Mouse (Mus musculus) midbrain, embryonic 15.5 days (tissue): ENCODE measurements around the gene Snrnp35. TPM values are rescaled to one million over a fixed set of nuclear protein-coding genes. Genes with fewer than 3 reads are reported as not detected.
"Not testable (repeated sequence)": the region's sequence is repeated elsewhere in the genome, so short reads cannot be mapped to it uniquely, and the experiment has no call there.

Experiments used
- ATAC-seq: fragments of 200-750 bp; cut with Nextera tagmentation; replicated peaks from 2 replicates; pipeline ENCODE4 v1.8.0; 2017; ENCODE audit warnings: moderate TSS enrichment
- H3K27ac ChIP-seq: fragments of 300-500 bp; sonication (generic); 2 replicates; pipeline ENCODE4 v1.5.1; 2015; ENCODE audit warnings: mild to moderate bottlenecking, inconsistent platforms
- H3K27me3 ChIP-seq: fragments of 300-500 bp; sonication (generic); replicated peaks from 2 replicates; pipeline ENCODE4 v1.6.1; 2015; ENCODE audit warnings: inconsistent platforms
- H3K36me3 ChIP-seq: fragments of 300-500 bp; sonication (generic); replicated peaks from 2 replicates; pipeline ENCODE4 v1.6.1; 2015; ENCODE audit warnings: inconsistent platforms
- H3K4me1 ChIP-seq: fragments of 300-500 bp; sonication (generic); 2 replicates; pipeline ENCODE4 v1.6.1; 2015; ENCODE audit warnings: inconsistent platforms
- H3K4me2 ChIP-seq: fragments of 300-500 bp; sonication (generic); 2 replicates; pipeline ENCODE4 v1.6.1; 2015; ENCODE audit warnings: inconsistent platforms, mild to moderate bottlenecking, moderate library complexity
- H3K4me3 ChIP-seq: fragments of 300-500 bp; sonication (generic); 2 replicates; pipeline ENCODE4 v1.5.1; 2015; ENCODE audit warnings: mild to moderate bottlenecking, inconsistent platforms
- H3K9ac ChIP-seq: fragments of 300-500 bp; sonication (generic); 2 replicates; pipeline ENCODE4 v1.6.1; 2015; ENCODE audit warnings: mild to moderate bottlenecking, inconsistent platforms
- H3K9me3 ChIP-seq: fragments of 300-500 bp; sonication (generic); 2 replicates; pipeline ENCODE4 v1.6.1; 2016; ENCODE audit warnings: inconsistent platforms
- WGBS: fragments of 180-500 bp; shearing (Covaris S2); methylation state at CpG from one replicate; pipeline ENCODE4 v1.1.7; 2015; ENCODE audit warnings: mixed read lengths; 5-methylcytosine and 5-hydroxymethylcytosine counted together
- polyA plus RNA-seq: library from polyadenylated mRNA; unstranded; fragments of >200 nt; fragmentation: Nextera tagmentation; extraction: Ambion mirVana; gene quantifications from 2 replicates; pipeline ENCODE4 v1.2.1, GENCODE M21; 2015

The Snrnp35 gene
- polyA plus RNA-seq, 1 experiment from 2014 or later = 18.9 TPM

GRCm38 (mm10) chr5:124495547-124495946 is 12.6 kb downstream of the Snrnp35 start:
- Histone ChIP-seq H3K9ac (no peak overlapping the region), H3K27ac (no peak overlapping the region), H3K4me3 (no peak overlapping the region), H3K9me3 (no peaks in the 10 kb centered on the region), H3K4me1 (no peaks in the 10 kb centered on the region), H3K27me3 (no peaks in the 10 kb centered on the region), H3K4me2 (no peak overlapping the region), H3K36me3 (peaks cover 9% of the 10 kb centered on the region; the same call in 1 of the 2 replicates)
- ATAC-seq = no peak
- WGBS = 59% methylated on average over 7 of the region's 7 CpGs

- no peak overlapping the region for H3K27ac ChIP-seq
- H3K4me2 ChIP-seq = no peak overlapping the region
- ATAC-seq = no peak
- H3K9me3 ChIP-seq = no peaks in the 10 kb centered on the region
- H3K36me3 ChIP-seq = peaks cover 9% of the 10 kb centered on the region; the same call in 1 of the 2 replicates
- WGBS = 81% methylated on average over 15 of the region's 15 CpGs
- no peaks in the 10 kb centered on the region for H3K27me3 ChIP-seq
- no peak overlapping the region for H3K9ac ChIP-seq
- no peak overlapping the region for H3K4me3 ChIP-seq
- H3K4me1 ChIP-seq = no peaks in the 10 kb centered on the region
Measured at GRCm38 (mm10) chr5:124496614-124497514, 13.9 kb downstream of the Snrnp35 start.

- ATAC-seq = no peak
- Histone ChIP-seq H3K27ac (no peak overlapping the region), H3K27me3 (no peaks in the 10 kb centered on the region), H3K4me2 (no peak overlapping the region), H3K4me3 (no peak overlapping the region), H3K4me1 (no peaks in the 10 kb centered on the region), H3K36me3 (no peaks in the 10 kb centered on the region; the same call in 1 of the 2 replicates), H3K9ac (no peak overlapping the region), H3K9me3 (no peaks in the 10 kb centered on the region)
- 77% methylated on average over 9 of the region's 9 CpGs for WGBS
Measured at GRCm38 (mm10) chr5:124498221-124498876, 15.4 kb downstream of the Snrnp35 start.

GRCm38 (mm10) chr5:124499001-124499400 is 16.1 kb downstream of the Snrnp35 start:
- Histone ChIP-seq H3K4me2 (no peak overlapping the region), H3K9ac (no peak overlapping the region), H3K9me3 (no peaks in the 10 kb centered on the region), H3K36me3 (no peaks in the 10 kb centered on the region), H3K4me1 (no peaks in the 10 kb centered on the region), H3K27me3 (no peaks in the 10 kb centered on the region), H3K4me3 (no peak overlapping the region), H3K27ac (no peak overlapping the region)
- no peak for ATAC-seq
- WGBS = 19% methylated on average over 5 of the region's 5 CpGs

- not testable (repeated sequence) for H3K4me2 ChIP-seq, H3K27me3 ChIP-seq, ATAC-seq, H3K36me3 ChIP-seq, H3K27ac ChIP-seq, H3K9me3 ChIP-seq, H3K4me1 ChIP-seq, H3K4me3 ChIP-seq, H3K9ac ChIP-seq
- WGBS = 80% methylated on average over 4 of the region's 4 CpGs
Measured at GRCm38 (mm10) chr5:124500037-124500436, 17.1 kb downstream of the Snrnp35 start.

- no peak overlapping the region for H3K4me3 ChIP-seq
- 92% methylated on average over 3 of the region's 3 CpGs for WGBS
- H3K4me2 ChIP-seq = no peak overlapping the region
Measured at GRCm38 (mm10) chr5:124500573-124500972, 17.6 kb downstream of the Snrnp35 start.

GRCm38 (mm10) chr5:124501541-124501940 is 18.6 kb downstream of the Snrnp35 start:
- Histone ChIP-seq H3K9me3 (no peaks in the 10 kb centered on the region), H3K27ac (no peak overlapping the region), H3K36me3 (no peaks in the 10 kb centered on the region), H3K9ac (no peak overlapping the region), H3K27me3 (no peaks in the 10 kb centered on the region), H3K4me1 (no peaks in the 10 kb centered on the region), H3K4me3 (no peak overlapping the region), H3K4me2 (no peak overlapping the region)
- ATAC-seq = no peak
- 96% methylated on average over 10 of the region's 10 CpGs for WGBS

More at GRCm38 (mm10) chr5:124500573-124500972, 17.6 kb downstream of the Snrnp35 start:
- no peak overlapping the region for H3K27ac ChIP-seq
- H3K9ac ChIP-seq = no peak overlapping the region
- ATAC-seq = no peak
- H3K4me1 ChIP-seq = no peaks in the 10 kb centered on the region
- no peaks in the 10 kb centered on the region for H3K36me3 ChIP-seq
- H3K27me3 ChIP-seq = no peaks in the 10 kb centered on the region
- H3K9me3 ChIP-seq = no peaks in the 10 kb centered on the region

GRCm38 (mm10) chr5:124503742-124504141 is 20.8 kb downstream of the Snrnp35 start:
- Histone ChIP-seq H3K4me1 (no peaks in the 10 kb centered on the region), H3K36me3 (no peaks in the 10 kb centered on the region), H3K27me3 (no peaks in the 10 kb centered on the region), H3K4me3 (no peak overlapping the region), H3K9me3 (no peaks in the 10 kb centered on the region), H3K9ac (no peak overlapping the region), H3K4me2 (no peak overlapping the region), H3K27ac (no peak overlapping the region)
- 57% methylated on average over 14 of the region's 14 CpGs for WGBS
- no peak for ATAC-seq

GRCm38 (mm10) chr5:124505235-124505634 is 22.3 kb downstream of the Snrnp35 start:
- Histone ChIP-seq H3K9ac (no peak overlapping the region), H3K4me3 (no peak overlapping the region), H3K4me2 (no peak overlapping the region), H3K27ac (no peak overlapping the region), H3K27me3 (no peaks in the 10 kb centered on the region), H3K4me1 (no peaks in the 10 kb centered on the region), H3K9me3 (no peaks in the 10 kb centered on the region), H3K36me3 (no peaks in the 10 kb centered on the region)
- 96% methylated on average over 4 of the region's 4 CpGs for WGBS
- no peak for ATAC-seq

- Histone ChIP-seq H3K4me3 (no peak overlapping the region), H3K27me3 (no peaks in the 10 kb centered on the region), H3K4me1 (no peaks in the 10 kb centered on the region), H3K9me3 (no peaks in the 10 kb centered on the region), H3K4me2 (no peak overlapping the region), H3K36me3 (no peaks in the 10 kb centered on the region), H3K9ac (no peak overlapping the region), H3K27ac (no peak overlapping the region)
- WGBS = 77% methylated on average over 10 of the region's 10 CpGs
- ATAC-seq = no peak
Measured at GRCm38 (mm10) chr5:124506731-124507359, 23.9 kb downstream of the Snrnp35 start.

GRCm38 (mm10) chr5:124509200-124509599 is 26.3 kb downstream of the Snrnp35 start:
- no peaks in the 10 kb centered on the region for H3K27me3 ChIP-seq
- H3K4me1 ChIP-seq = no peaks in the 10 kb centered on the region
- H3K36me3 ChIP-seq = peaks cover 12% of the 10 kb centered on the region
- H3K9ac ChIP-seq = no peak overlapping the region
- 98% methylated on average over 6 of the region's 6 CpGs for WGBS
- no peak for ATAC-seq
- H3K9me3 ChIP-seq = no peaks in the 10 kb centered on the region
- H3K4me2 ChIP-seq = no peak overlapping the region
- H3K27ac ChIP-seq = no peak overlapping the region
- no peak overlapping the region for H3K4me3 ChIP-seq

- WGBS = 84% methylated on average over 12 of the region's 12 CpGs
- Histone ChIP-seq H3K27ac (no peak overlapping the region), H3K4me1 (no peaks in the 10 kb centered on the region), H3K36me3 (peaks cover 16% of the 10 kb centered on the region), H3K27me3 (no peaks in the 10 kb centered on the region), H3K4me2 (no peak overlapping the region), H3K9me3 (no peaks in the 10 kb centered on the region), H3K4me3 (no peak overlapping the region), H3K9ac (no peak overlapping the region)
- ATAC-seq = no peak
Measured at GRCm38 (mm10) chr5:124509742-124510237, 26.9 kb downstream of the Snrnp35 start.
